Mouse (Mus musculus) liver, adult (tissue): ENCODE data around the gene Inpp4b.

Source experiments
- GATA4 ChIP-seq: IDR thresholded peaks from 2 replicates; pipeline ENCODE4 v1.6.1; 2014; ENCODE audit warnings: mild to moderate bottlenecking, low read length; ENCODE audit not compliant: insufficient replicate concordance

Gene Inpp4b

GRCm38 (mm10) chr8:81342236-81342998, at the start of gene Inpp4b:
Inpp4b (plus strand) TSS chr8:81342556.
- TF ChIP-seq GATA4, result no peak

GRCm38 (mm10) chr8:81335250-81335649, 7.1 kb upstream of the Inpp4b start:
- no peak for TF ChIP-seq GATA4

- TF ChIP-seq GATA4, result no peak
Measured at GRCm38 (mm10) chr8:81341191-81341590, 1.2 kb upstream of the Inpp4b start.

- TF ChIP-seq GATA4, result no peak
Measured at GRCm38 (mm10) chr8:81341591-81342235, 643 bp upstream of the Inpp4b start.

GRCm38 (mm10) chr8:81342999-81343302, 595 bp downstream of the Inpp4b start:
- TF ChIP-seq GATA4, result no peak

GRCm38 (mm10) chr8:81345170-81345697, 2.9 kb downstream of the Inpp4b start:
- no peak for TF ChIP-seq GATA4

GRCm38 (mm10) chr8:81349452-81349851, 7.1 kb downstream of the Inpp4b start:
- TF ChIP-seq GATA4, result no peak

GRCm38 (mm10) chr8:81353460-81353859, 11.1 kb downstream of the Inpp4b start:
- TF ChIP-seq GATA4, result no peak

- TF ChIP-seq GATA4, result no peak
Measured at GRCm38 (mm10) chr8:81358108-81358507, 15.8 kb downstream of the Inpp4b start.

GRCm38 (mm10) chr8:81360518-81360917, 18.2 kb downstream of the Inpp4b start:
- no peak for TF ChIP-seq GATA4

- TF ChIP-seq GATA4, result no peak
Measured at GRCm38 (mm10) chr8:81361162-81361561, 18.8 kb downstream of the Inpp4b start.

GRCm38 (mm10) chr8:81370607-81371006, 28.3 kb downstream of the Inpp4b start:
- no peak for TF ChIP-seq GATA4

- no peak for TF ChIP-seq GATA4
Measured at GRCm38 (mm10) chr8:81371844-81372243, 29.5 kb downstream of the Inpp4b start.

- no peak for TF ChIP-seq GATA4
Measured at GRCm38 (mm10) chr8:81374877-81375475, 32.6 kb downstream of the Inpp4b start.

GRCm38 (mm10) chr8:81388953-81389352, 46.6 kb downstream of the Inpp4b start:
- TF ChIP-seq GATA4, result no peak

GRCm38 (mm10) chr8:81399071-81399470, 56.7 kb downstream of the Inpp4b start:
- no peak for TF ChIP-seq GATA4
